Mouse (Mus musculus) midbrain, embryonic 12.5 days (tissue): ENCODE results near the gene Tspan17. TPM values are rescaled to one million over a fixed set of nuclear protein-coding genes. Genes with fewer than 3 reads are reported as not detected.

Experiments used
- ATAC-seq: fragments of 200-750 bp; cut with Nextera tagmentation; 2 replicates; pipeline ENCODE4 v1.8.0; 2017; ENCODE audit warnings: low read depth, moderate TSS enrichment, moderate library complexity; ENCODE audit not compliant: low FRiP score
- H3K27ac ChIP-seq: fragments of 300-500 bp; sonication (generic); replicated peaks from 2 replicates; pipeline ENCODE4 v1.5.1; 2016; ENCODE audit warnings: mild to moderate bottlenecking
- H3K27me3 ChIP-seq: fragments of 300-500 bp; sonication (generic); 2 replicates; pipeline ENCODE4 v1.6.1; 2016; ENCODE audit warnings: mild to moderate bottlenecking
- H3K36me3 ChIP-seq: fragments of 300-500 bp; sonication (generic); 2 replicates; pipeline ENCODE4 v1.6.1; 2016
- H3K4me1 ChIP-seq: fragments of 300-500 bp; sonication (generic); 2 replicates; pipeline ENCODE4 v1.6.1; 2016
- H3K4me2 ChIP-seq: fragments of 300-500 bp; sonication (generic); replicated peaks from 2 replicates; pipeline ENCODE4 v1.6.1; 2016; ENCODE audit warnings: mild to moderate bottlenecking, moderate library complexity
- H3K4me3 ChIP-seq: fragments of 300-500 bp; sonication (generic); 2 replicates; pipeline ENCODE4 v1.5.1; 2016; ENCODE audit warnings: mild to moderate bottlenecking
- H3K9ac ChIP-seq: fragments of 300-500 bp; sonication (generic); replicated peaks from 2 replicates; pipeline ENCODE4 v1.6.1; 2016; ENCODE audit warnings: mild to moderate bottlenecking, moderate library complexity
- H3K9me3 ChIP-seq: fragments of 300-500 bp; sonication (generic); 2 replicates; pipeline ENCODE4 v1.6.1; 2016; ENCODE audit warnings: mild to moderate bottlenecking
- WGBS: fragments of 180-500 bp; shearing (Covaris S2); methylation state at CpG from one replicate; pipeline ENCODE4 v1.1.7; 2016; 5-methylcytosine and 5-hydroxymethylcytosine counted together
- polyA plus RNA-seq: library from polyadenylated mRNA; unstranded; fragments of >200 nt; fragmentation: Nextera tagmentation; extraction: Ambion mirVana; gene quantifications from 2 replicates; pipeline ENCODE4 v1.2.1, GENCODE M21; 2016

Gene Tspan17
- 25.7 and 28.2 TPM in 2 replicates for polyA plus RNA-seq

GRCm38 (mm10) chr13:54788740-54789560 lies at the start of gene Tspan17:
Gene Tspan17, plus strand, starts transcription at chr13:54789377.
- Histone ChIP-seq H3K9me3 (no peaks in the 10 kb centered on the region), H3K4me1 (peaks cover 17% of the 10 kb centered on the region), H3K9ac (peak within 1 kb of the TSS; percentile 69), H3K4me2 (peak within 1 kb of the TSS; percentile 96), H3K27ac (0 out of 2 replicates have a peak within 1 kb of the TSS, but pooled peaks have one; percentile 15), H3K4me3 (peak within 1 kb of the TSS; percentile 60), H3K27me3 (peaks cover 40% of the 10 kb centered on the region), H3K36me3 (no peaks in the 10 kb centered on the region)
- peak; percentile 84 for ATAC-seq
- 3% methylated on average over 45 of the region's 49 CpGs for WGBS

- H3K36me3 ChIP-seq = peaks cover 10% of the 10 kb centered on the region; the same call in 1 of the 2 replicates
- H3K9ac ChIP-seq = no peak overlapping the region; the same call in 1 of the 2 replicates
- H3K27ac ChIP-seq = no peak overlapping the region
- 44% methylated on average over 6 of the region's 6 CpGs for WGBS
- peak overlapping the region; percentile 78 for H3K4me2 ChIP-seq
- no peak for ATAC-seq
- peaks cover 48% of the 10 kb centered on the region for H3K4me1 ChIP-seq
- no peak overlapping the region for H3K4me3 ChIP-seq
- H3K9me3 ChIP-seq = no peaks in the 10 kb centered on the region
- peaks cover 28% of the 10 kb centered on the region for H3K27me3 ChIP-seq
Measured at GRCm38 (mm10) chr13:54746110-54746509, 43.1 kb upstream of the Tspan17 start.

GRCm38 (mm10) chr13:54746896-54747295 lies 42.3 kb upstream of the Tspan17 start:
- no peak for ATAC-seq
- peaks cover 31% of the 10 kb centered on the region for H3K27me3 ChIP-seq
- 0 out of 2 replicates have a peak, but pooled peaks cover 5% of the 10 kb centered on the region for H3K36me3 ChIP-seq
- peak overlapping the region; percentile 78 for H3K4me2 ChIP-seq
- no peak overlapping the region for H3K9ac ChIP-seq
- no peak overlapping the region for H3K4me3 ChIP-seq
- 43% methylated on average over 10 of the region's 10 CpGs for WGBS
- H3K9me3 ChIP-seq = no peaks in the 10 kb centered on the region
- H3K4me1 ChIP-seq = peaks cover 43% of the 10 kb centered on the region
- H3K27ac ChIP-seq = no peak overlapping the region

- ATAC-seq = no peak
- H3K27ac ChIP-seq = peak overlapping the region; percentile 85; the same call in 1 of the 2 replicates
- peak overlapping the region; percentile 82 for H3K4me3 ChIP-seq
- peaks cover 43% of the 10 kb centered on the region for H3K4me1 ChIP-seq
- H3K4me2 ChIP-seq = peak overlapping the region; percentile 78
- H3K9ac ChIP-seq = peak overlapping the region; percentile 82; the same call in 1 of the 2 replicates
- no peaks in the 10 kb centered on the region for H3K9me3 ChIP-seq
- WGBS = 87% methylated on average over 8 of the region's 8 CpGs
- H3K27me3 ChIP-seq = peaks cover 42% of the 10 kb centered on the region
- 0 out of 2 replicates have a peak, but pooled peaks cover 5% of the 10 kb centered on the region for H3K36me3 ChIP-seq
Measured at GRCm38 (mm10) chr13:54748190-54748589, 41.0 kb upstream of the Tspan17 start.

GRCm38 (mm10) chr13:54748721-54749060 lies 40.5 kb upstream of the Tspan17 start:
- peaks cover 44% of the 10 kb centered on the region for H3K4me1 ChIP-seq
- 33% methylated on average over 10 of the region's 10 CpGs for WGBS
- no peaks in the 10 kb centered on the region for H3K9me3 ChIP-seq
- H3K9ac ChIP-seq = peak overlapping the region; percentile 82
- ATAC-seq = peak; percentile 21
- H3K36me3 ChIP-seq = 0 out of 2 replicates have a peak, but pooled peaks cover 5% of the 10 kb centered on the region
- peak overlapping the region; percentile 82 for H3K4me3 ChIP-seq
- H3K27ac ChIP-seq = peak overlapping the region; percentile 85
- peak overlapping the region; percentile 78 for H3K4me2 ChIP-seq
- H3K27me3 ChIP-seq = peaks cover 47% of the 10 kb centered on the region

GRCm38 (mm10) chr13:54749061-54749863 lies 39.9 kb upstream of the Tspan17 start:
- peak overlapping the region; percentile 78 for H3K4me2 ChIP-seq
- WGBS = 1% methylated on average over 44 of the region's 100 CpGs
- H3K27ac ChIP-seq = peak overlapping the region; percentile 85
- peaks cover 51% of the 10 kb centered on the region for H3K27me3 ChIP-seq
- peak; percentile 87 for ATAC-seq
- H3K36me3 ChIP-seq = 0 out of 2 replicates have a peak, but pooled peaks cover 2% of the 10 kb centered on the region
- no peaks in the 10 kb centered on the region for H3K9me3 ChIP-seq
- peak overlapping the region; percentile 82 for H3K4me3 ChIP-seq
- peak overlapping the region; percentile 82 for H3K9ac ChIP-seq
- peaks cover 50% of the 10 kb centered on the region for H3K4me1 ChIP-seq

- peaks cover 56% of the 10 kb centered on the region for H3K4me1 ChIP-seq
- H3K4me3 ChIP-seq = peak within 1 kb of the TSS; percentile 82
- H3K4me2 ChIP-seq = peak within 1 kb of the TSS; percentile 78
- 2% methylated on average over 26 of the region's 29 CpGs for WGBS
- ATAC-seq = peak; percentile 81
- peak within 1 kb of the TSS; percentile 82 for H3K9ac ChIP-seq
- H3K27ac ChIP-seq = peak within 1 kb of the TSS; percentile 85
- H3K9me3 ChIP-seq = no peaks in the 10 kb centered on the region
- no peaks in the 10 kb centered on the region for H3K36me3 ChIP-seq
- peaks cover 52% of the 10 kb centered on the region for H3K27me3 ChIP-seq
Measured at GRCm38 (mm10) chr13:54749864-54750411, 39.2 kb upstream of the Tspan17 start, which contains the start of gene Gprin1. Gene Gprin1, minus strand, starts transcription at chr13:54749874.

- H3K9me3 ChIP-seq = no peaks in the 10 kb centered on the region
- no peak overlapping the region for H3K9ac ChIP-seq
- H3K36me3 ChIP-seq = no peaks in the 10 kb centered on the region
- no peak overlapping the region for H3K4me2 ChIP-seq
- no peak overlapping the region for H3K27ac ChIP-seq
- no peak for ATAC-seq
- no peak overlapping the region for H3K4me3 ChIP-seq
- 2% methylated on average over 8 of the region's 8 CpGs for WGBS
- H3K4me1 ChIP-seq = peaks cover 59% of the 10 kb centered on the region
- peaks cover 59% of the 10 kb centered on the region for H3K27me3 ChIP-seq
Measured at GRCm38 (mm10) chr13:54750699-54751098, 38.5 kb upstream of the Tspan17 start.

GRCm38 (mm10) chr13:54752656-54753055 lies 36.5 kb upstream of the Tspan17 start:
- no peaks in the 10 kb centered on the region for H3K36me3 ChIP-seq
- no peak overlapping the region for H3K9ac ChIP-seq
- peaks cover 66% of the 10 kb centered on the region for H3K27me3 ChIP-seq
- H3K27ac ChIP-seq = no peak overlapping the region
- 75% methylated on average over 10 of the region's 10 CpGs for WGBS
- H3K4me2 ChIP-seq = no peak overlapping the region
- H3K4me3 ChIP-seq = no peak overlapping the region
- peaks cover 47% of the 10 kb centered on the region for H3K4me1 ChIP-seq
- ATAC-seq = no peak
- no peaks in the 10 kb centered on the region for H3K9me3 ChIP-seq

GRCm38 (mm10) chr13:54753733-54754132 lies 35.4 kb upstream of the Tspan17 start:
- H3K9ac ChIP-seq = no peak overlapping the region
- H3K27ac ChIP-seq = no peak overlapping the region
- H3K4me2 ChIP-seq = no peak overlapping the region
- peaks cover 58% of the 10 kb centered on the region for H3K27me3 ChIP-seq
- peaks cover 42% of the 10 kb centered on the region for H3K4me1 ChIP-seq
- no peaks in the 10 kb centered on the region for H3K9me3 ChIP-seq
- 68% methylated on average over 6 of the region's 6 CpGs for WGBS
- no peaks in the 10 kb centered on the region for H3K36me3 ChIP-seq
- H3K4me3 ChIP-seq = no peak overlapping the region
- no peak for ATAC-seq

- no peak for ATAC-seq
- no peak overlapping the region for H3K9ac ChIP-seq
- H3K27me3 ChIP-seq = peaks cover 63% of the 10 kb centered on the region
- H3K4me3 ChIP-seq = no peak overlapping the region
- no peaks in the 10 kb centered on the region for H3K36me3 ChIP-seq
- no peak overlapping the region; the same call in 1 of the 2 replicates for H3K27ac ChIP-seq
- no peak overlapping the region for H3K4me2 ChIP-seq
- peaks cover 44% of the 10 kb centered on the region for H3K4me1 ChIP-seq
- H3K9me3 ChIP-seq = no peaks in the 10 kb centered on the region
- 49% methylated on average over 12 of the region's 12 CpGs for WGBS
Measured at GRCm38 (mm10) chr13:54754169-54755080, 34.8 kb upstream of the Tspan17 start.
